Mouse (Mus musculus) MN1 (cell line): ENCODE measurements around the gene Snx7.
A peak's percentile ranks its signal among the peaks of the same experiment; 100 is the strongest.

Experiments
- DNase-seq: peaks from one replicate; pipeline ENCODE4 v3.0.0-alpha.2; 2016; ENCODE audit warnings: low spot score

Snx7 gene

DNA sequence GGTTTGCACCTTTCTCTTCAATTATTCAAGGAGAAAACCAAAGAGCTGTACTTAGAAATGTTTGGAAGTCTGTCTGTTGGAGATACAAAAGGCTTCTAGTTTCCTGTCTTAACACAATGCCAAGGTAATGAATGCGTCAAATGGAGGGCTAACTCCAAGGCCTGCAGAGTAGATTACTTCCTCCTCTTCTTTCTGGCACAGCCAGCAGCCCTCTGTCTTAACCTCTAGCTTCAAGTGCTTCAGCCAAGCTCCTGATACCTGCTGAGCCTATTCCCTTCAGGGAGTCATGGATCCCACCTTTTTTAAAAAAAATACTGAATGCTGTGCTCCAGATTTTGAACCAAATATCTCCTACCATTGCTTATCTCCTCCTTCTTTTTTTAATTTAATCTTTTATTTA, 51.1 kb downstream of the Snx7 start:
- DNase-seq = no peak

DNA sequence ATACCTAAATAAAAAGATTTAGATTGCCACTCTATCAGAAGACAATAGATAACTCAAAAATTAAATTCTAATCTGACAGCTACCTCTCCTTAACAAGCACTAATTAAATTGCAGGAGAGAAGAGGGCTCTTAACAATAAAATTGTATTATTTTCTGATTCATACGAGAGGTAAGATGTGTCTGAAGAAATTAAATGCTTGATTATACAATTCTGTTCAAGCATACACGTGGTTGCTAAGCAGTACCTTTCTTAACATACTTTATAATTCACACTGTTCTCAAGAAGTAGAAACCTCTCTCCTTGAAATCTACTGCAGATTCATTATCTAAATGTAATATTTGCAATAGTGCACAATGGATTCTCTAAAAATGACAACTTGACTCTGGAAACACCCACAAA, 54.5 kb downstream of the Snx7 start:
- DNase-seq = no peak

- DNase-seq = no peak
Observed at GRCm38 (mm10) chr3:117812135-117812534, 56.6 kb downstream of the Snx7 start.

DNA sequence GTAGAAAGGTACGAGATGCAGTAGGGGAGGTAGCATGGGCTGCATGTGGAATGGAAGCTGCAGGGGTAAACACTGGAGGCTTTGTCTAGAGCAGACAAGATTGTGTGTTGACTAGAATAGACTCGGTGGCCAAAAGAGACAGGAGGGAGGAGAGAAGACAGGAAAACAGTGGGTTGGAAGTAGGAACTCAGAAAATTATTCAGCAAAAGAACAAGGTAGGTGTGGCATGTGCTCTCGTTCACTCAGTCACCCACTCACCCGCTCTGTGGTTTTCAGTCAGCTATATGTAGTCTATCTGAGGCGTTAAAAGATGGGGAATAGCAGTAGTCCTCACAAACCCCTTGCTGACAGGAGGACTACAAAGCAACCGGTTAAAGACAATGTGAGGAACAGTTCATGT, 63.0 kb downstream of the Snx7 start:
- no peak for DNase-seq

GRCm38 (mm10) chr3:117794501-117794900, 74.2 kb downstream of the Snx7 start:
- DNase-seq = no peak

- no peak for DNase-seq
Observed at GRCm38 (mm10) chr3:117791951-117792350, 76.8 kb downstream of the Snx7 start.

GRCm38 (mm10) chr3:117791273-117791672, 77.5 kb downstream of the Snx7 start:
- DNase-seq = no peak

DNA sequence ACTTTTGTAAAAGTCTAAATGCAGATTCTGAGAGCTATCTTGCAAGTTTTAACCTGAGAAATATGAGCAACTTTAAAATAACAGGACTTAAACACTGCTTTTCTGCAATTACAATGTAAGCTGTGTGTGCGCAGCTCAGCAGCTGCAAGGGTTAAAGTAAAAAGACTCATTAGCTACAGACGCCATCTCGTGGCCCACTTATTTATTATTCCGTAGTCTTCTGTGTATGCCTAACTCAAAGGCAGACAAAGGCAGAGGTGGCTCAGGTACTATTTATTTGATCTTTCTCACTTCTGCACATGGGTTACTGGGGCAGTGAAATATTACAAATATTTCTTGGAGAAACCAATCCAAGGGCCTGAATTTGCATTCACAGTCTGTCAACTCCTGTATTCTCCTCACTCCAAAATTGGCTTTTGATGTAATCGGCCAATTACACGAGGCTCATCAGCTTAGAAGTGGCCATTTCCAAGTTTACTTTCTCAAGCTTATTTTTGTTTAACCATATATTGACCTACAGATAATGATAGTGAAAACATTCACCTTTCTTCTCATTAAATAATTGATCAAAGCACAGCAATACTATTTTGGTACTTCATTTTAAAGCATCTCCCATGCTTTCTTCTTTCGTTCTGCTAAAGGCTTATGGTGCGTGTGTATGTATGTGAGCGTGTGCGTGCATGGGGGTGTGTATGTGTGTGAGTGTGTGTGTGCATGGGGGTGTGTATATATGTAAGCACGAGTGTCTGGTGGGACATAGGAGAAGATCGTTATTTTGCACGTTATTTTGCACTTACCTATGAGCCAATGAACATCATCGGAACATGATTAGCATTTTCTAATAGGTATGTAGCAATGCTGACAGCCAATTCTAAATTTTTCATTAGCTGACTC, 79.7 kb downstream of the Snx7 start:
- peak; percentile 43 for DNase-seq

GRCm38 (mm10) chr3:117787247-117787646, 81.5 kb downstream of the Snx7 start:
- no peak for DNase-seq

GRCm38 (mm10) chr3:117752151-117752757, 116.5 kb downstream of the Snx7 start:
- DNase-seq = peak; percentile 57

DNA sequence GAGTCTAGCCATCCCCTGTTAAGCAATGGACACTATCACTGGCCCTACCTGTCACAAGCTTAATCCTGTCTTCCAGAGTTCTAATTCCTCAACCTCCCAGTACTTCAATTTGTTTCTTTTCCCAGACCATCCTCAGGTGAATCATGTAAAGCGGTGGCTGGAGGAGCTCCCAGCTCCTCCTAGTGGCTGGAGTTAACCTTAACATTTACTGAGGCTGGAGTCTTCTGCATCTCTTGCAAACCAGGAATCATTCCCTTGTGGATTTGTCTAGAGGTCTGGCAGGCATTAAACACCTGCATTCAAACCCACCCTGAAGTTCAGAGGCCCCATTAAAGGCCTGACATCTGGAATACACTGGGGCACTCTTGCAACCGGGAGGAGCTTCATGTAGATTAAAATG, 117.1 kb downstream of the Snx7 start:
- peak; percentile 66 for DNase-seq

DNA sequence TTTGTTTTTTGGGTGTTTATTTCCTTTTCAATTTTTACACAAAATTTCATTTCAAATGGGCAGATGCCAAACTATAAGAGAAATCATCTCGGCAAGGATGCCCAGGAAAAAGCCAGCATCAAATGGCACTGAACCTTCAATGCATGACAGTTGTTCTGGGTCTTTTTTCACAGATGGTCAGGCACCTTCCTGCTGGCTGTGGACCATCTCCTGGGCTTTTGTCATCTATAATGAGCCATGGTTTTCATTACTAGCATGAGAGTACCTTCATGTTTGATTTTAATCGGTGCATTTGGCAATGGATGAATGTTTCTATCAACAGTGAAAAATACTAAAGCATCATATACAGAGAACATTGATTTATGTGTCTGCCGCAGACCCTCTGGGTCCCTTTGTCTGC, 119.5 kb downstream of the Snx7 start:
- no peak for DNase-seq

DNA sequence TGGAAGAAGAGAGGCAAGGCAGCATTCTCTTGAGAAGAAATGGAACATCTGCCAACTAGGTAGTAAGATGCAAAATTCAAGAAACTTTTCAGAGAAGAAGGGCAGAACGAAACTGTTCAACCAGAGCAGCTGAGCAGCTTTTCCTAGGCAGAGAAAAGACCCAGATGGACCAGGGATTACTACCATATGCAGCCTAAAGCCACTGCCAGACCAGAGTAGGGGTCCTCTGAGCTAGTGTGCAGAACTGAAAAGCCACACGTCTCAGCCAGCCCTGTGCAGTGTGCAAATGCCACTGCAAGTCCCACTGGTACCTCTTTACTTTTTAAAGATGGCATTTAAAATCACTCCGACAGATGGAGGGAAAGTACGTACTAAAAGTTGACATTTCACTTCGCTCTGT, 129.0 kb downstream of the Snx7 start:
- no peak for DNase-seq

- no peak for DNase-seq
Observed at GRCm38 (mm10) chr3:117732661-117733060, 136.1 kb downstream of the Snx7 start.
